Mouse (Mus musculus) kidney, postnatal 25 days (tissue): ENCODE results near the gene 2410004P03Rik.

Source experiments
- DNase-seq, 2 experiments: peaks; one replicate each; pipeline ENCODE4 v3.0.0; 2021; ENCODE audit warnings: mixed read lengths in 2 of 2

The 2410004P03Rik gene

DNA sequence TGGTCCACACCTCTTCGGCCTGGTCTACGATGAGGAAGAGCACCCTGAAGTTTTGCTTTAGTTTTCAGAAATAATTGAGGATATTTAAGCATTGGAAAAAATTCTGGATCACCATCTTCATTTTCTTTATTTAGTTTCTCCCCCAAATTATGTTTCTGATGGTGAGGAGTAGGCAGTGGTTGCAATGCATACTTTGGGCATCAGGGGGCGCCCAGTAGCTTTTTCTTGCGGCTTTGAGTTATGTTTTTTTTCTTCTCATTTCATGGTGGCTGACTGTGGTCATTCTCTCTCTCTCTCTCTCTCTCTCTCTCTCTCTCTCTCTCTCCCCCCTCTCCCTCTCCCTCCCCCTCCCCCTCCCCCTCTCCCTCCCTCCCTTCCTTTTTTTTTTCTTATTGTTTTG is 6.9 kb upstream of the 2410004P03Rik start:
- peak in 1 of 2 experiments; percentile 67 for DNase-seq

DNA sequence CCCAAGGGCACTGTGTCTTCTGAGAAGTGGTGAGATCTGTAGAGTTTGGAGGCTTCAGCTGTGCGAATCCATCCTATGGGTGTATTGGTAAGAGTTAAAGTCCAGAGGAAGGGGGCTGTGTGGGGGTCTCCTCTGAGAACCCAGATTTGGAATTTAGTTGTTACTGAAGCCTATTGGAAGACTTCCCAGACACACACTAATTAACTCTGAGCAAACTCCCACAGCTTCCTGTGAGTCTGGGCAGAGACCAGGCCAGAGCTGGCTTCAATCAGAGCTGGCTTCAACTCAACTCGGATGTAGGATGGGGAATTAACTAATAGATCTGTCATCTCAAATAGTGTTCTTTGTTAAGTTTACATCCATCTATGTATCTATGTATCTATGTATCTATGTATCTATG is 4.2 kb upstream of the 2410004P03Rik start:
- DNase-seq, result peak; percentile 21 to 23

DNA sequence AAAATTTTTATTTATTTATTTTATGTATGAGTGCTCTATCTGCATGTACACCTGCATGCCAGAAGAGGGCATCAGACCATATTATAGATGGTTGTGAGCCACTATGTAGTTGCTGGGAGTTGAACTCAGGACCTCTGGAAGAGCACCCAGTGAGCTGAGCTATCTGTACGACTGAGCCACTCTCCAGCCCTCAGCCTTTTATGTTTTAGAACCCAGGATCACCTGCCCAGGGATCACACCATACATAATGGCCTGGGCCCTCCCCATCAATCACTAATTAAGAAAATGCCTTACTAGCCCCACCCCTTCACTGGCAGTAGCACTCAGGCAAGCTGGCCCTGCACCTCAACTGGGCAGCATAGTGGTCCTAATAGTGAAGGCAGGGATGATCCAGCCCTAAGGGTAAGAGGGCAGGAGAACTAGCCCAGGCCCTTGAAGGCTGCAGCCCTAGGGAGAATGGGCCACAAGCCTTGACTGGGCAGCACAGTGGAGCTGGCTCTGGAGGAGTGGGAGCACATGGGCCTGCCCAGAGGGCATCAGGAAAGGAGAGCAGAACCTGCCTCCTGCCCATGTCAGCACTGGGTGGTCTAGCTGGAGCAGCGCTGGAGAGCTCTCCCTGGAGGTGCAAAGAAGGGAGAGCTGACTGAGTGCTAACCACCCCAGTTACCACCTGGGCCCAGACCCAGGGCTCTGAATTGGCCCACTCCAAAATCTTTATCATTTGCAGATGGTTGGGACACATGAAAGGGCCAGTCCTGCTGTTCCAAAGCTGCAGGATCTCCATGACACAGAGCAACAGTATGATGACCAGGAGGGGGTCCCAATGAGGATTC is 756 bp upstream of the 2410004P03Rik start:
- DNase-seq, result peak in 1 of 2 experiments; percentile 23

DNA sequence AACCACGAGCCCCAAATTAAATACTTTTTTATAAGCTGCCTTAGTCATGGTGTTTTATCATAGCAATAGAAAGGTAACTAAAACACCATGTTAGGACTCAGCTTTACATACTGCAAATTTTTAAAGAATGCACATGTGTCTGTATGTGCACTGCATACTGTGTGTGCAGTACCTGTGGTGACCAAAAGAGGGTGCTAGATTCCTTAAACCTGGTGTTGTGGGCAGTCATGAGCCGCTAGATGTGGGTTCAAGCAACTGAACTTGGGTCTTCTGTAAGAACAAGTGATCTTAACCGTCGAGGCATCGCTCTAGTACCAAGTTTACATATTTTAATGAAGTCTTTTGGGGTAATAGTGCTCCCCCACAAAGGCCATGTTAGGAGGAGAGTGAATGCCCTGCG is 2.1 kb downstream of the 2410004P03Rik start:
- no peak for DNase-seq

DNA sequence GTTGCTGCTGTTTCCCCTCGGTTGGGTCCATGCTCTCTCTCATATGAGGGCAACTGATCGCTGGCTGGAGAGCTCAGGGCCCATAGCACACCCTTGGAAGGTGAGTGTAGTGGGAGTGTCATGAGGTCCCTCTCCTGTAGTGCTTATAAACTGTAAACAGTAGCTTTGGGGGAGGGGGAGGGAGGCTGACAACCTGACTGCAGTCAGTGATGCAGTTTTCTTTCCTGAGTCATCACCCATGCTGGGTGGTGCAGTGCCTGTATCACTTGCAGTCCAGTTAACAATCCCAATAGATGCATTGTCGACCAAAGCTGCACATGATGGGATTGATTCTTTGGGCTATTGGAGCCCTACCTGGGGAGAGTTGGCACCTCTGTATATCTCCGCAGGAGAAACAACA is 10.3 kb downstream of the 2410004P03Rik start:
- no peak for DNase-seq

DNA sequence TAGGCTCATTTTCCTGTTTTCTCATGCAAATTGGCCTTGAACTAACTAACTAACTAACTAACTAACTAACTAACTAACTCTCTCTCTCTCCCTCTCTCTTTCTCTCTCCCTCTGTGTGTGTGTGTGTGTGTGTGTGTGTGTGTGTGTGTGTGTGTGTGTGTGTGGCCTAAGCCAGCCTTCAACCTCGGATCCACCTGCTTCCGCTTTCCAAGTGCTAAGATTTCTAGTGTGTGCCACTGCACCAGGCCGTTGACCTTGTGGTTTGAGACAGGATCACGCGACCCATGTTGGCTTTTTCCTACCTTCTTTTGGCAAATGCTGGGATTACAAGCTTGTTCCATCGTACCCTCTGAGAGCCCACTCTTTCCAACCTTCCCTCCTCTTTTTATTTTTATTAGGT is 10.9 kb downstream of the 2410004P03Rik start:
- no peak for DNase-seq

DNA sequence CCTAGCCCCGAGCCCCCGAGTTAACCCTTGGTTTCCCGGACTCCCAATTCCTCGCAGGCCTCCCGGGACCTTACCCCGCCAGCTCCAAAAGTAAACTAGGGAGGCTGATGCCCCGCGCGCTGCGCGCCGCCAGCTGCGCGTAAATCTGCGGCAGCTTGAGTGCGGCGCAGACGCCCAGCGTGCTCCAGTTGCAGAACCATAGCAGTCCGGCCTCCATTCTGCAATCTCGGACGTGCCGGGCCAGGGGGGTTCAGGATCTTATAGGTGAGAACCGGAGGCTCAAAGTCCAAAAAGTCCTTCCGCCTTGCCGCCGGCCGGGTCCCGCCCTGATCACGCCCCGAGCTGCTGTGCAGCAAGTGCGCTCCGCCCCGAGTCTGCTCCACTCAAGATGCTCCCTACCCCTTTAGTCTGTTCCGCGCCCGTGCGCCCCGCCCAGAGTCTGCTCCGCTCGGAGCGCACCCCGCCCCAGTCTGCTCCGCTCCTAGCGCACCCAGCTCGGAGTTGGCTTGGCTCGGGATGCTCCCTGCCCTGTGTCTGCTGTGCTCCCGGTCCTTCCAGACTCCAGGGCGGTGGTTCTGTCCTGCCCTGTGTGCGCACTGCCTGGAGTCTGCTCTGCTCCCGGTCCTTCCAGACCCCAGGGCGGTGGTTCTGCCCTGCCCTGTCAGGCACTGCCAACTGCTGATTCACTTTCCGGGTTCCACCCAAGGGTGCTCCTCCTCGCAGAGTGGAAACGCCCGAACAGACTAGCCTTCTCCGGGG is 11.6 kb downstream of the 2410004P03Rik start, which contains the start of gene Pqlc3:
Pqlc3 (minus strand) TSS at position 670 of the 759 bp plus-strand sequence.
- DNase-seq, result peak; percentile 81 to 91

DNA sequence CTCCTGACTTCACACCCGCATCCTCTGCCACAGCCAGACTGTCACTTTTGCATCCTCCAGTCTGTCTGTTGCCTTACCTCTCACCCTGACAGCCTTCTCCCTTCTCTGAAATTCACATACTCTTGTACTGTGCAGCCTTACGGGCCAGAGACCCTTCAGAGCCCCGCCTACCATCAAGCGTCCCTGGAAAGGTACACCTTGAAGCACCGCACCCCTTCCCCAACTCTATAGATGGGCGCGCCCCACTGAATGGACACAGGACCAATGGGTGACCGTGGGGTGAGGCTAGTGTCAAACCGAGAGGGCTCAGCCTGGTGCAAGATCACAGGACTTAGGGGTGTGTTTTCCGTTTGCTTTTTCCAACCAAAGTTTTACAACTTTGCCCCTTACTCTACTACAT is 12.4 kb downstream of the 2410004P03Rik start:
- no peak for DNase-seq

DNA sequence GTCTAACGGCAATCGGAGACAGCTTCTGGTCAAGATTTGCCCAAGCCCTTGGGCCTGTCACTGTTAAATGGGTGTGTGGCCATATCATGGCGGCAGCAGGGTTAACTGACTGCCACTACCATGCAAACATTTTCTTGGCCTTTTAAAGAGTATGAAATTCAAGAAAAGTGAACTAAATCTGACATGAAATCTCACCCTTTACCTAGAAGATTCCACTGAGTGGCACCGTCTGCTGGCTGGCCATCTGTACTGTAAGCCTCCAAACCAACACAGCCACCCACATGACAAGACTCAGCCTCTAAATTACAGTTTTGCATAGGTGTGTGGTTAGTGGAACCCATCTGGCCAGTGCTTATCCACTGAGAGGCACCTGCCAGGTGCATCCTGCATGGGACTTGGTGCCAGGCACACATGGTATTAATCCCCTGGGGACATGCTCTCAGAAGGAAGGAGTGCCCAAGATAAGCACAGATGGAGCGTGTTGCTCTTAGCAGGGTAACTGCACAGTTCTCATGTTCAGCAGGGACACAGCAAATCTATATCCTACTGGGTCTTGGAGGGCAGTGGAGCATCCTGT is 14.6 kb downstream of the 2410004P03Rik start:
- no peak for DNase-seq

DNA sequence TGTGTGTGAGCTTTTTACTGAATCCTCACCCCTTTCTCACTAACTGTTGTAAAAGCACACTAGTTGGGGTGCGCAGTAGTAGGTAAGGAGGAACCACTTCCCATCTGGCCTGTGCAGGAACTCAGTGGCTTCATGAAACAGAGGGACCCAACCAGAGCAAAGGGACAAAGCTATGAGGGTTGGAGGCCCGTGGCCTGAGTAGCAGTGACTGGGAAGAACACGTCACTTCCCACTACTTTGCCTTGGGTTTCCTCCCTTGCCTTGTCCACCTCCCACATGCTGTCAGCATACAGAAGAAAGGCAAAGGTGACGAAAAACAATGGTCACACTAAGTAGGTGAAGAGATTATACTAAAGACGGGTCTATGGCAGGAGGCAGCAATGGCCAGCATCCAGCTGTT is 15.2 kb downstream of the 2410004P03Rik start:
- DNase-seq, result no peak

DNA sequence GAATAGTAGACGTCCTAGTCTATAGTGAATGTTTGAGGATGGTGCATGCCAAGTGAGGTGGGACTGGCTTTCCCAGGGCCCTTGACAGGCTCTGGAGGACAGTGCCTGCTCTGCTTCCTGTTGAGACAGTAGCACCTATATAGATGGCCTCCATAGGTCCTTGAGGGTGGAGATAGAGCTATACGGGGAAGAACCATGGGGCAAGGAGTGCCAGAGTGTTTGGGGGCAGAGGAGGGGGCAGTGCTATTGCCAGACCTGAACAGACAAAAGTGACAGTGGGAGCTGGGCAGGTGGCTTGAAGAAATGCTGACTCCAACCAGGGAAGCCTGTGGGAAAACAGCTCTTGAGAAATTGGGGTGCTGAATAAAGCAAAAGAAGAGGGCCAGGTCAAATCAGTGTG is 17.2 kb downstream of the 2410004P03Rik start:
- no peak for DNase-seq

DNA sequence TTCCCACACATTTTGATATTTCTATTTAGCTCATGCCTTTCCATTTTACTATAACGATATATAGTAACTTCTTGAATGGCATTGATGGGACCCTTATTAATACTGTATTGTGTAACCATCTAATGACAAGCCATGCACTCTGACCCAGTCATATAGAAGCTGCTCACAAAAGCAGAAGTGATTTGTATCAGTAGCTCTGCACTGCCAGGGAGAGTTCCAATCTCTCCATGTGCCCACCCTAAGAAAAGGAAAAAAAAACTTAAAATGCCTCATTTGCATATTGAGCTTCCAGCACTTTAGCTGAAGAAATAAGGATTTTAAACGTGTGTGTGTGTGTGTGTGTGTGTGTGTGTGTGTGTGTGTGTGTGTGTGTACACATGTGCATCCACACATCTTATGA is 19.2 kb downstream of the 2410004P03Rik start:
- DNase-seq, result no peak

DNA sequence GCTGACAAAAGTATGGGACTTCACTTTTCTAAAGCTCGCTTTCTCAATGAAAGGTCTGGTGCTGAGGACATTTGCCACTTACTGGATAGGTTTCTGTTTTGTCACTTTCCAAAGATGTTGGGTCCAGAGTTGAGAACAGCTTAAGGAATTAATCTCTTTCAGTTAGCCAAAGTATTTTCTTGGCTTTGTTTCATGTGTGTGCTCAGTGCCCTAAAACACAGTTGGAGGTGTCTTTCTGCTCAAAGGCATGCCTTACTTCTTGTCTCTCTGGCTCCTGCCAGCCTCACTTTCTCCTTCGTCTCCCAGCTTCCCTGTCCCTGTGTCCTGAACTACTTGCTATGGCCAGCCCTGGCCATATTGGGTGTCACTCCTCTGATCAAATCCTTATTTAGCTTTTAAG is 20.2 kb downstream of the 2410004P03Rik start:
- no peak for DNase-seq

DNA sequence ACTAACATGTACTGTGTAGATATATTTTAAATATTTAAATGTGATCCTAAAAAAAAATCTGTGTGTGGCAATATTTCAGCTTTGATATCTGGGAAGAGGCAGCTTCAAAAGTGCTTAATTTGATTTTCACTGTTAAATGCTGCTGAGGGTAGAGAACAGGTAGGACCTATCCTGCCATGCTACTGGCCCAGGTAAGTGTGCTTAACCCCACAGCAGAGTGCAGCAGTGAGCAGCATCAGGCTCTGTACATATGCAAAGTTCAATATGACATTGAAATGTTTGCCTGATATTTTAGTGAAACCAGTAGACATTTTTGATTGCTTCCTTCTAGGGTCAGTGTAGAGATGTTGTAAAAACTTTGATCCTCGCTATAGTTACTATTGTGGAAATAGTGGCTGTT is 25.7 kb downstream of the 2410004P03Rik start:
- DNase-seq, result no peak

DNA sequence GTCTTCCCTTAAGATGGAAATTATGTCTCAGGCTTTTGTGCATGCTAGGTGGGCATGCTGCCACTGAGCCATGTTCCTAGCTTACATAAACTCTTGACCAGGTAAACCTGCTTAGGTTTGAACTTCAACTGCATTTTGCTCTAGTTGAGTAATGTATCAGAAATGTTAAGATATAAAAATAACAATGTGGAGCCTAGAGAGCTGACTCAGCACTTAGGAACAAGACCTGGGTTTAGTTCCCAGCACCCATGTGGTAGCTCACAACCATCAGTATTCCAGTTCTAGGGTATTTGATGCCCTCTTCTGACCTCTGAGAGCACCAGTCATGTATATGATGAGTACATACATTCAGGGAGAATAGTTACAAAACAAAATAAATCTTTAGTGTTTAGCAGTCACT is 34.4 kb downstream of the 2410004P03Rik start:
- DNase-seq, result no peak

DNA sequence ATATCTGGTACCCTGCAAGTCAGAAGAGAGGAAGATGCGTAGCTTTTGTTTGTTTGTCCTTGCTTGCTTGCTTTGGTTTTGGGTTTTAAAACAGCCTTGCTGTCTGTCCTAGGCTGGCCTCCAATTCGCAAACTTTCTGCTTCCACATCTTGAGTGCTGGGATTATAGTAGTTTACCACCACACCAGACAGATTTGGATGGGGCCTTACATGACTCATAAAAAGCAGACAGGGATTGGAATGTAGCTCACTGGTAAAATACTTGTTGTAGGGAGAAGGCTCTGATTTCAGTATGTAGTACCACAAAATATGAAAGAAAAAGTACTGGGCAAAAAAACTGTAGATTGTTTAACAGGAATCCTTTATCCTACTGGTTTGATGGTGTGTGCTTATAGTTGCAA is 44.7 kb downstream of the 2410004P03Rik start:
- DNase-seq, result no peak

DNA sequence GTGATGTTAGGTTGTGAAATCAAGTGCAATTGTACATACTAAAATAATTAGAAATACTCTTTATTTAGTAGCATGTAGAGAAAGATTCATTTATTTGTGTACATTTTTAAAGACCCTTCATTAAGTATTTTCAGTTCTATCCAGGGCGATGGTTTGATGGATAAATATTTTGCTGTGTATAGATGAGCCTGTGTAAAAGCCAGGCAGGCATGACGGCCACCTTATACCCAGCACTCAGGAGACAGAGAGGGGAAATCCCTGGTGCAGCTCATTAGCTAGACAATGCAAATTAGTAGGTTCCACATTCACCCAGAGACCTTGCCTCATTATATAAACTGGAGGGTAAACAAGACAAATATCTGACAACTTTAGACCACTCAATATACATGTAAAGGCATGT is 48.2 kb downstream of the 2410004P03Rik start:
- DNase-seq, result no peak

DNA sequence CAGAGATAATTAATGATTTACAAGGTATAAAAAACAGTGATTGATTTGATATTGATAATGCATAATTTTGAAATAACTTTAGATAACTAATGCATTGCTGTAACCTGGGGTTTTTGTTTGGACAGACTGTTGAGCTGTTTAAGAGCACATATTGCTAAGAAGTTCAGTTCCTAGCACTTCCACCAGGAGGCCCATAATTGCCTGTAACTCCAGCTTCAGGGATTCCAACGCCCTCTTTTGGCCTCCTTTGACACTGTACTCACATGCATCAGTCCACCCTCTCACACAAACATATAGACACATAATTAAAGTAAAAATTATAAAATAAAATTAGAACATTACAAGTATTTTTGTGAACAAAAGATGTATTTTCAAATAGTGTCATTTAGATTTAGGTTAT is 52.7 kb downstream of the 2410004P03Rik start:
- peak in 1 of 2 experiments; percentile 14 for DNase-seq
